Mouse (Mus musculus) gastrocnemius, adult 2 months (tissue): Measurements from ENCODE around the gene Ifi211. TPM values are rescaled to one million over a fixed set of nuclear protein-coding genes. Genes with fewer than 3 reads are reported as not detected.
"Not testable (repeated sequence)": the region's sequence is repeated elsewhere in the genome, so short reads cannot be mapped to it uniquely, and the experiment has no call there.

Experiments
- DNase-seq: peaks from one replicate; pipeline ENCODE4 v3.0.0; 2022
- H3K27ac ChIP-seq: fragments of 200-600 bp; 2 replicates; pipeline ENCODE4 v1.8.1; 2022; ENCODE audit warnings: mild to moderate bottlenecking
- H3K4me3 ChIP-seq: fragments of 200-600 bp; 2 replicates; pipeline ENCODE4 v1.8.1; 2022; ENCODE audit warnings: mild to moderate bottlenecking, moderate library complexity
- CTCF ChIP-seq: fragments of 200-600 bp; IDR thresholded peaks from 2 replicates; pipeline ENCODE4 v1.8.1; 2022; ENCODE audit warnings: antibody characterized with exemption, mild to moderate bottlenecking, moderate library complexity
- intact Hi-C: fragments of 180-260 bp; cut with DNase I; formaldehyde crosslinking; loops from one replicate; pipeline ENCODE4 v1.15.1; 2025
- long read RNA-seq, 2 experiments: library from polyadenylated mRNA; stranded (forward); transcript quantifications; one replicate each; pipeline ENCODE4 v2.0.0; 2021
- total RNA-seq, 2 experiments: library from RNA; stranded (reverse); gene quantifications; 2 replicates each; pipeline ENCODE4 v1.2.3; 2021

Gene Ifi211
- 1 to 10 TPM; 1.1 to 3.3 TPM for total RNA-seq
- long read RNA-seq, experiment 1, partial matches to known transcripts = 0 of 4 reads
- long read RNA-seq, experiment 1, other reads (novel, unspliced or antisense) = 0 of 4 reads
- long read RNA-seq, experiment 2 = 0 reads

DNA sequence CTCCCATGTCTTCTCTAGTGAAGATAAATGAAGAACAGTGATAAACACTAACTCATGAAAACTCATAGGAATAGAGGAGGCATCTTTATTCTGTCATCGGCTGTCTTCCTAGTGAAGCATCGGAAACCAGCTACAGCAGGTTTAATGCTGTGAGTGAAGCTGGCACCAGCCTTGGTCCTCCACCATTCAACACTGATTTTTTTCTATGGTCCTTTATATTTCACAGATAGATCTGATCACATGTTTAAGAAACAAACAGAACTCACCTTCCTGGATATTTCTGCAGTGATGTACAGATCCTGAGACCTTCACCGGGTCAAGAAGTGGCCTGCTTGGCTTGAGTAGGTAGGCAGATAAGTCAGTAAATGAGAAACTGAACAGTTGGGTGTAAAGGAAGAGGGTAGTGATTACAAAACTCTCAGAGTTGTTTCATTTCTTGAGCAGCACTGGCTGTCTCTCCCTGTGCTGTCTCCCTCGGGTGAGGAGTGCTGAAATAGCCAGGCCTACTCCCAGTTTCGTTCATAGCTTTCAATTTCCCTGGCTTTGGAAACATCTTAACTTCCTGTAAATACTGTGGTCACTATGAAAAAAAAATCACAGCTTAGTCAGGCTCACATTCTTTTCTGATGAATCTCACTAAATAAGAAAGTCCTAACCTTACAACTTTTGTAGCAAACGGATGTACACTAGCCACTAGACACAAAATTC lies at the start of gene Ifi211:
Ifi211 (minus strand) TSS at position 499 of the 708 bp plus-strand sequence.
- DNase-seq = peak; percentile 51
- Histone ChIP-seq H3K4me3 (peak within 1 kb of the TSS; percentile 61), H3K27ac (peak within 1 kb of the TSS; percentile 80)
- intact Hi-C loops = not testable (repeated sequence)

DNA sequence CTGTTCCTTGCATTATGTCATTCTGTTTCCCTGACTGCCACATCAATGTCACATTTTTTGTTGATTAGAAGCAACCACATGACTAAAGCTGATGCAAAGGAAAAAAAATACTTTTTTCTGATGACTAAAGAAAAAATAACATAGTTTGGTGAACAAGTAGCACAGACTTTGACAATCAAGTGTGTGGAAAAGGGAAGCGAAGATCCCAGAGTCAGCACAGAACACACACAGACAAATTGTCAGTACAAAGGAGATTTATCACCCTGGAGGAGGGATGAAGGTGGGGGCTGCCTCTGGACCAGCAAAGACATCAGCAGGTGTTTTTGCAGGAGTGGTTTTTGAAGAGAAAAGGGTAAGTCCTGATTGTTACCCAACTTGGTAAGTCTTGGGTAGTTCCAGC lies 48.6 kb upstream of the Ifi211 start:
- DNase-seq, H3K4me3 ChIP-seq, H3K27ac ChIP-seq, intact Hi-C loops: not testable (repeated sequence)

DNA sequence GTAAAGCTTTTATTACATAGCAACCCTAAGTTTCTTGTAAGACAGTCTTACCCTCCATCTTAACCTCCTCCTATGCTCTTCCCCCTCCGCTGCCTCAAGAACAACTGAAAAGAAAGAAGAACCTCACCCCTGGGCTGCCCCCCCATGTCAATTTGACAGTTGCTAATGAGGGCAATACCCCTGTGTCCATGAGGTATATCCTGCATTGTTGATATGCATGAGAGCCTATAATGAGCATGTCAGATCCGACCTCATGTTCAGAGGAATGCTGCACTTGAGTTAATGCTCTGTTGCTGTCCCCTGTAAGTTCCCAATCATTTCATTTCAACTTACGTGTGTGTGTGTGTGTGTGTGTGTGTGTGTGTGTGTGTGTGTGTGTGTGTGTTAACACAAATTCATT lies 47.2 kb upstream of the Ifi211 start:
- DNase-seq, H3K4me3 ChIP-seq, intact Hi-C loops, H3K27ac ChIP-seq: not testable (repeated sequence)

DNA sequence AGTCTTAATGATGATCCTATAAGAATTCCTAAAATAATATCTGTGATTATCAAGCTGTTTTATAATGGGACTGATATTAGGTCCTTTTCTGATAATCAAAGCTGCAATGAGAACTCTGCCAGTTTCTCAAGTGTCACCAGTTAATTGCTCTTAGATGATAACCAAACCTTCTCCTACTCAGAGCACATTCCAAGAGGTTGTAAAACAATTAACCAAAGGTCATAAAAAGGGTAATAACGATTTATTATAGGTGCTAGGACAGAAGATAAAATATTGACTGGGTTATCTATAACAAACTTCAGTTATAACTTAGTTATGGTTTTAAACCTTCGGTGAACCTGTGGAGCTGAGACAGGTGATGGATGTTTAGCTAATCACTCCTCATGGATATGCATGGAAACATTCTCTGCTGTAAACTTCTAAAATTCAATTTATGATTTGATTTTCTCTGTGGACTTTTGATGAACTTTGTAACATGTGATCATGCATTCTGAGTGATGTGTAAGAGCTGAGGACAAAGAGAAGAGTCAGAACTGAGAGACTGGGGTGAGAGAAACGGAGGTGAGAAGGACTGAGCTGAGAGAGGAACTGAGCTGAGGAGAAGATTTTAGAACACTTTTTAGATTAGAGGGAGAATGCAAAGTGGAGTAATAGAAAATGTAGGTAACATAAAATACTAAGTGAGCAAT lies 43.1 kb upstream of the Ifi211 start:
- intact Hi-C loops, DNase-seq: not testable (repeated sequence)

DNA sequence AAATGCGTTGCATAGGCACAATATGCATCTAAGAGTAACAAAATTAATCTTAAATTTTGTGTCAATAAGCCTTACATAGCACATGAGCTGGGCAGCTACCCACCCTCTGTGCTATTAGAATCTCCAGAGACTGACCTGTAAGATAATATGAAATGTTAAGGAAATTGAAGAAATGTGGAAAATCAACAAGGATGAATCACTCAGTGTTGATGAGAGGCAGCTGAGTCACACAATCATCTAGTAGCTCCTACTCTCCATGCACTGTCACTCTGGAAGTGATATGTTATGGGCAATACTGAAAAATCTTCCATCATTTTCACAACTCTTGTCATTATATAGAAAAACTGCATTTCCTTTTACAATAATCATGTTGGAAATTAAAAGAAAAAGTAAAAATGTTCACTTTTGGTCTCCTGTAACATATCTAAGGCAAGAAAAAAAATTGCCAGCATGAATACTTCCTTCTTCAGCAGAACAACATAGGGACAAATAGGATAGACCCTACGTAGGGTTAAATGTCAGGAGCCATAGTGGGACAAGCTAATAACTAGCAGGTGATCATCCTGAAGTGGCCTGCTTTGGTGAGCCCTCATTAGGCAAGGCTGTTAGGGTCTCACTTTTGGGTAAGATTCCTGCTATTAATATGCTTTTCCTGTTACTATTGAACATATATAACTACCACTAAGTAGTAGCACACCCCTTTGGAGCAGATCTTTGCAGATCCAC lies 42.4 kb upstream of the Ifi211 start:
- TF ChIP-seq CTCF = no peak
- no peak overlapping the region for H3K27ac ChIP-seq
- intact Hi-C loops = no loop called here
- no peak for DNase-seq
- no peak overlapping the region for H3K4me3 ChIP-seq

More for the DNA sequence above, 43.1 kb upstream of the Ifi211 start:
- not testable (repeated sequence) for H3K27ac ChIP-seq, H3K4me3 ChIP-seq

DNA sequence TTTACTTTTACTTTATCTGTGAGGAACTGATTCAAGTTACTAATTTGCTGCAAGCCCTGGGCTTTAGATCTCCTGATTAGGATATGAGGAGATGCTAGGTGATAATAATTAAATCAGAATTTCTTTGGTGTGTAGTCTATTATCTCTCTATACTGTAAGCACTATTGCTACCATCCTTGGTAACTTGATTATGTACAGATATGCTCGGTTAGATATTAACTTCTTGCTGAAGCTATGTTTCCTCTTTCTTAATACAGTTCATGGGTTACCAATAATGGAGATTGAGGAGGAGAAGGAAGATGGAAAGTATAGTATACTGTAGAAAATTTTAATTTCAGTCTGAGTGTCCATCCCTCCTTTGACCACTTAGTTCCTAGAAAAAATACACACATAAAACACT lies 40.7 kb upstream of the Ifi211 start:
- intact Hi-C loops = no loop called here
- TF ChIP-seq CTCF = no peak
- H3K27ac ChIP-seq = no peak overlapping the region
- H3K4me3 ChIP-seq = no peak overlapping the region
- DNase-seq = no peak

DNA sequence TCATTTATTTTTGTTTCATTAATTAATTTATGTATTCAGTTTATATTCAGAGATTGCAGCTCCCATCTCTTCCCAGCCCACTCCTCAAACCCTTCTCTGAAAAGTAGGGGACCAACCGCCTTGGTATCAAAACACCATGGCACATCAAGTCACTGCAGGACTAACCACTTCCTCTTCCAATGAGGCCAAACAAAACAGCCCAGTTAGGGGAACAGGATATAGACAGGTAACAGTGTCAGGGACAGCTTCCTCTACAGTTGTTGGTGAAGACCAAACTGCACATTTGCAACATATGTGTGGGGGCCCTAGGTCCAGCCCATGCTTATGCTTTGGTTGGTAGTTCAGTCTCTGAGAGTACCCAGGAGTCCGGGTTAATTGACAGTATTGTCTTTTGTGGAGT lies 36.2 kb upstream of the Ifi211 start:
- intact Hi-C loops, DNase-seq: not testable (repeated sequence)

DNA sequence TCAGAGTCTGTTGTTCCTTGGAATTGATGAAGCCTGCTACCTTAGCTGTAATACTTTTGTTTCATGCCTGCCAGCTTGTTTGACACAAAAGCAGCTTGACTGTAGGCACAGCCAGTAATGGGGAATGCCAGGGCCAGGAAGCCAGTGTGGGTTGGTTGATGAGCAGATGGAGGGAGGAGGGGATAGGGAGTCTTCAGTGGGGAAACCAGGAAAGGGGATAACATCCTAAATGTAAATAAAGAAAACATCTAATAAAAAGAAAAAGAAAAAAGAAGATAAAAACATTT lies 29.9 kb upstream of the Ifi211 start:
- intact Hi-C loops, DNase-seq: not testable (repeated sequence)
- H3K27ac ChIP-seq = peak overlapping the region; percentile 75
- peak overlapping the region; percentile 70 for H3K4me3 ChIP-seq

More for the DNA sequence above, 36.2 kb upstream of the Ifi211 start:
- H3K27ac ChIP-seq, H3K4me3 ChIP-seq: not testable (repeated sequence)

DNA sequence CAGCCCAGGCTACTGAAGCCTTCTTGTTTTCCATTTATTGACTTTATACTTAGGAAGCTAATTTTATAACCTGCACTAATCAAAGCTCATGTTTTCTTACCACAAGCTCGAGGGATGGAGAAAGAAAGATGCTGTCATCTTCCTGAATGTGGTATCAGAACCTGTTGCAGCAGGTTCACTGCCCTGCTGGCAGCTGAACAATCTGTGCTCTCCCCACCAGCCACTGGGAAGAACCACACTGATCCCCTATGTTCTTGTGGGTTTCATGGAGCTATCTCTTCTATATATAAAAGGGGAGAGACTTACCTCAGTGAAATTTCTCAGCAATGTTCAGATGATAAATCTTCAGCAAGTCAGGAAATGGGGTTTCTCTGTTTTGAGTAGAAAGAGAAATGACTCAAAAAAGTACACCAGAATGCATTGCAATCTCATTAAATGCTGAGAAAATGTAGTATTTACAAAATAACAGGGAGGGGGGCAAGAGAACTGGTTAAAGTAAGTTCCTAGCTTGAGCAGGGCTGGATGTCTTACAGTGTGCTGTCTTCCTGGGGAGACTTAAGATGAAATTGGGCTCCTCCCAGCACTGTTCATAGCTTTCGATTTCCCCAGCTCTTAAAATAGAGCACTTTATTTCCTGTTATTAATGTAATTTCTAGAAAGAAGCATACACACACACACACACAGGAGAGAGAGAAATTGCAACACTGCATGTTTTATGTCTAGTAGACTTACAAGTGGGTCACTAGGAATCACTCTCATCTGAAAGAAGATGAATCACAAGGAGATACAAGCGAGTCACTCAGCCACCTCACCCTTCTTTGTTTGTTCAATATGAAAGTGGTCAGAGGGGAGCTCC lies 29.3 kb upstream of the Ifi211 start, which contains the start of the genes Mndal and Ifi203:
Mndal (minus strand) TSS at position 568 of the 856 bp plus-strand sequence.
Ifi203 (minus strand) TSS at position 749 of the 856 bp plus-strand sequence.
- H3K27ac ChIP-seq = peak within 1 kb of the TSS; percentile 75
- H3K4me3 ChIP-seq = peak within 1 kb of the TSS; percentile 70
- DNase-seq, intact Hi-C loops: not testable (repeated sequence)

DNA sequence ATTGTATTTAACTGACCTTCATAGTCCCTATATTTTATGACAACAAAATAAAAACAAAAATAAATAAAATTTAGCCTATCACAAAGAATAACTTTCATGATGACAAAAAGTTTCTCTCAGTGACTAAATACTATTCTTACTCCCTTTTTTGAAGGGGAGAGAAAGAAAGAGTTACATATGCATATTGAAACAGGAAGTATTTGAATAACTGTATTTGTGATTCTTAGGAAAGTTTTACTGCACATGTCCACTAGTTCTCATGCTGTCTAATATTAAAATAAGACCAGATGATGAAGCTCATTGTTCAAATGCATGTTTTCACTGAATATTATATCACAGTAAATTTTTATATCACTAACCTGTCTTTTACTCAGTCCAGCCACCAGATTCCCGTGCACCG lies 28.7 kb upstream of the Ifi211 start:
- Histone ChIP-seq H3K27ac (peak overlapping the region; percentile 75), H3K4me3 (peak overlapping the region; percentile 70)
- intact Hi-C loops, DNase-seq: not testable (repeated sequence)

DNA sequence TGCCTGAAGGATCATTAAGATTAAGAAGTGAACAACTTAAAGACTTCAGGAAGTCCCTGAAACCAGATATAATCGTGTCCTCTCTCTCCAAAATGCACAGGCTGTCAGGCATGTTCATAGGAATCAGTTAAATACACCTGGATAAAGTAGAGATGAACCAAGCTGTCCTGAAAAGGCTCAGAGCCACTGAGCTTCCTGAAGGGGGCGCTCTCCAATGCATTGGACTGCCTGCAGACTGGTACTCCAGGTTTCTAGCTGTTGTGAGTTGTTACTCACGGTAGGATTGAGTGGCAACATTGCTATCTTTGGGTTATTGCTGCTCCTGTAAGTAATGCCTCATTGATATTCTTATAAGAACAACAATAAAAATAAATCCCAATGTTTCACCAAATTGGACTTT lies 6.4 kb upstream of the Ifi211 start:
- intact Hi-C loops, H3K4me3 ChIP-seq, H3K27ac ChIP-seq, DNase-seq: not testable (repeated sequence)

DNA sequence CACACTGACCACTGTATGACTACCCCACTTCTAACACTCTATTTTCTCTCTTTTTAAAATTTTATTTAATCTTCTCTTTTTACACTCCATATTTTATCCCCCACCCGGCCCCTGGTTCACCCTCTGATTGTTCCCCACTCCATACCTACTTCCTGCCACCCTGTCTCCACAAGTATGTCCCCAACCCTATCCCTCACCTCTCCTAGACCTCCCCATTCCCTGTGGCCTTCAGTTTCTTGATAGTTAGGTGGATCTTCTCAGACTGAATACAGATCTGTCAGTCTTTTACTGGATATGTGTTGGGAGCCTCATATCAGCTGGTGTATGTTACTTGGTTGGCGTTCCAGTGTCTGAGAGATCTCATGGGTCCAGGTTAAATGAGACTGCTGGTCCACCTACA lies 1.7 kb upstream of the Ifi211 start:
- TF ChIP-seq CTCF = no peak
- intact Hi-C loops = no loop called here
- Histone ChIP-seq H3K27ac (no peak overlapping the region), H3K4me3 (no peak overlapping the region)
- no peak for DNase-seq

DNA sequence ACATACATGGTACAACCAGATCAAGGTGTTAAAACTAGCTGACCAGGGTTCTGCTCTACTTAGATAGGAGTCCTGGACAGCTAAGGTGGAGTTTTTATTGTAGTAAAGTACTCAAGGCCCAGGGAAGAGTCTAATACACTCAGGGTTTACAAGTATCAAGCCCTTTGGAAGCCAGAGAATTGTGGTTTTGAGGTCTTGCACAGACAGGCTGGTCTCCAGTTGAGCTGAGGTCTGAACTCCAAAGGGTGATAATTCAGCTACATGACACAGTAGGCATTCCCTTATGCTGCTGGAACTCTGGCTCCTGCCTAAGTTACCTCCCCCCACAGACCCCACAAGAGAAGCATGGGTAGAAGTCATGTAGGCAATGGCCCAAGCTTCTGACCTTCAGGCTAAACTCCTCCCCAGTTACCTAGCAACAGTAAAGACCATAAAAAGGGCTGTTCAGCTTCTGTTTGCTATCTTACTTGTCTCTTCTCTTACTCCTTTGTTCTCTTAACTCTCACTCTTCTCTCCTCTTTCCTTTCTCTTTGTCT lies 478 bp upstream of the Ifi211 start:
- intact Hi-C loops, H3K4me3 ChIP-seq, DNase-seq: not testable (repeated sequence)
- peak overlapping the region; percentile 80 for H3K27ac ChIP-seq
